Mouse (Mus musculus): ENCODE measurements around the gene Cdh9. TPM values are rescaled to one million over a fixed set of nuclear protein-coding genes. Genes with fewer than 3 reads are reported as not detected.

Gene Cdh9
- polyA plus RNA-seq, 1 experiment from 2014 or later: 1.5 TPM

DNA sequence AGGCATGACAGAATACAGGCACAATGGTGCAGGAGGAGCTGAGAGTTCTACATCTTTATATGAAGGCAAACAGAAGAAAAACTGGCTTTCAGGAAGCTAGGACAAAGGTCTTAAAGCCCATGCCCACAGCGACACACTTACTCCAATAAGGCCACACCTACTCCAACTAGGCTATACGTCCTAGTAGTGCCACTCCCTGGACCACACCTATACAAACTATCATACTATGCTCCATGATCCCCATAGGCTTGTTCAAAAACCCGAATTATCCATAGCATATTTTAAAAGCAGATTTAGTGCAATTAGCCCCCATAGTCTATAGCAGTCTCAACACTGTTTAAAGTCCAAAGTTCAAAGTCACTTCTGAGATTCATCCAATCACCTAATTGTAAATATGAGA lies 154.0 kb downstream of the Cdh9 start:
- no peak for ATAC-seq (ENCODE audit: insufficient number of reproducible peaks, insufficient read depth, low FRiP score, low TSS enrichment)
- Histone ChIP-seq H3K4me3 (no peak overlapping the region), H3K27ac (no peak overlapping the region), H3K27me3 (no peaks in the 10 kb centered on the region), H3K4me2 (replicated peaks) (no peak overlapping the region), H3K4me1 (no peaks in the 10 kb centered on the region), H3K9me3 (0 out of 2 replicates have a peak, but pooled peaks cover 3% of the 10 kb centered on the region), H3K9ac (no peak overlapping the region), H3K36me3 (no peaks in the 10 kb centered on the region)
- 86% methylated on average over 3 of the region's 3 CpGs for WGBS

DNA sequence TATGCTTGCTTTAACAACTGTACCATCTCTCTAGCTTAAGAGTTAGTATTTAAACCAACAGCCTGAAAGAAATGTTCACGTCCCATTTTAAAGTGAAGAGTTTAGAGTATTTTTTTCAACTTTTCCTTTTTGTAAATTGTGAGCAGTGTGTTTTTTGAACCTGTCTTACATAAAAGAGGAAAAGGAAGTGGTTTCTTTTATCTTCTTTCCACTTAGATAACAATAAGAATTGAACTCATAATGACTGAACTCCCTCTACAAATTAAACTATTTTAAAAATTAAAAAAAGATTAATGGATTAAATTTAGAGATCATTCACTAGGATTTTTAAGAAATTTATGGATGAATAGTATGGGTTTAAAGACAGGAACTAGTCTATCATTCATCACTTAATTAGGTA lies 168.1 kb downstream of the Cdh9 start:
- Histone ChIP-seq H3K27ac (no peak overlapping the region), H3K4me1 (no peaks in the 10 kb centered on the region), H3K9me3 (no peaks in the 10 kb centered on the region), H3K36me3 (no peaks in the 10 kb centered on the region), H3K4me2 (replicated peaks) (no peak overlapping the region), H3K4me3 (no peak overlapping the region), H3K27me3 (no peaks in the 10 kb centered on the region), H3K9ac (no peak overlapping the region)
- ATAC-seq (ENCODE audit: insufficient number of reproducible peaks, insufficient read depth, low FRiP score, low TSS enrichment): no peak
- 80% methylated on average over 1 of the region's 1 CpGs for WGBS
